Mouse (Mus musculus) monocyte, adult 2 months (primary cell): Measurements from ENCODE around the gene Tnnt3.

ENCODE experiments used
- DNase-seq, 2 experiments: peaks; one replicate each; pipeline ENCODE4 v3.0.0; 2022; ENCODE audit warnings: low spot score in 2 of 2, low read depth in 1 of 2

The Tnnt3 gene

GRCm38 (mm10) chr7:142560942-142561855, 62.6 kb downstream of the Tnnt3 start:
- DNase-seq, result no peak

- no peak for DNase-seq
These were observed 63.3 kb downstream of the Tnnt3 start for GRCm38 (mm10) chr7:142561856-142562404.

GRCm38 (mm10) chr7:142563168-142563567, 64.5 kb downstream of the Tnnt3 start:
- DNase-seq, result no peak

- DNase-seq, result no peak
These were observed 66.5 kb downstream of the Tnnt3 start for GRCm38 (mm10) chr7:142564955-142565643.
